Mouse (Mus musculus): Measurements from ENCODE around the gene Olfr370. TPM values are rescaled to one million over a fixed set of nuclear protein-coding genes. Genes with fewer than 3 reads are reported as not detected.
"Not testable (repeated sequence)": the region's sequence is repeated elsewhere in the genome, so short reads cannot be mapped to it uniquely, and the experiment has no call there.

Olfr370 gene
- total RNA-seq (2014; fragmentation: Nextera tagmentation), result not detected in 2 replicates
- total RNA-seq (2017), result 0.12 and 0.22 TPM in 2 replicates
- not detected in 2 replicates for polyA plus RNA-seq (2012)

- DNase-seq (ENCODE audit: low spot score) (no peak), ATAC-seq (ENCODE audit: extremely low read depth, insufficient number of reproducible peaks, low FRiP score, poor library complexity, severe bottlenecking) (no peak)
- no peak for TF ChIP-seq GATA1 (IDR thresholded peaks at IDR 0.05; ENCODE audit: borderline replicate concordance, low read length)
- no peak for TF ChIP-seq POLR2AphosphoS5 (IDR thresholded peaks at IDR 0.05; ENCODE audit: insufficient replicate concordance, low read depth, low read length)
- TF ChIP-seq GATA2 (IDR thresholded peaks at IDR 0.05; ENCODE audit: borderline replicate concordance, low read depth, low read length), result no peak
- Histone ChIP-seq H3K9me3 (replicated peaks) (no peaks in the 10 kb centered on the region), H3K36me3 (replicated peaks) (no peaks in the 10 kb centered on the region), H3K4me1 (ENCODE audit: insufficient read depth, low read depth, low read length) (no peaks in the 10 kb centered on the region), H3K4me3 (ENCODE audit: low read depth, low read length) (no peak within 1 kb of the TSS), H3K27me3 (ENCODE audit: insufficient read depth, low read length) (peaks cover under 1% of the 10 kb centered on the region)
Observed at GRCm38 (mm10) chr8:83535736-83536135, at the start of gene Olfr370. TSS of gene Olfr370 (plus strand) at chr8:83535780.

- ATAC-seq (ENCODE audit: extremely low read depth, insufficient number of reproducible peaks, low FRiP score, poor library complexity, severe bottlenecking) (no peak), DNase-seq (ENCODE audit: low spot score) (no peak)
- TF ChIP-seq GATA2 (IDR thresholded peaks at IDR 0.05; ENCODE audit: borderline replicate concordance, low read depth, low read length) (no peak), POLR2AphosphoS5 (IDR thresholded peaks at IDR 0.05; ENCODE audit: insufficient replicate concordance, low read depth, low read length) (no peak), CTCF (IDR thresholded peaks at IDR 0.05; ENCODE audit: low read depth, low read length) (no peak), GATA1 (IDR thresholded peaks at IDR 0.05; ENCODE audit: borderline replicate concordance, low read length) (no peak), TAL1 (conservative IDR thresholded peaks at IDR 0.05; ENCODE audit: low read depth, low read length) (no peak)
- Histone ChIP-seq H3K4me3 (ENCODE audit: low read depth, low read length) (no peak overlapping the region), H3K4me1 (ENCODE audit: insufficient read depth, low read depth, low read length) (no peaks in the 10 kb centered on the region), H3K27me3 (ENCODE audit: insufficient read depth, low read length) (no peaks in the 10 kb centered on the region), H3K9me3 (replicated peaks) (no peaks in the 10 kb centered on the region), H3K36me3 (replicated peaks) (no peaks in the 10 kb centered on the region)
Observed at GRCm38 (mm10) chr8:83511696-83512095, 23.9 kb upstream of the Olfr370 start.

- Histone ChIP-seq H3K9me3 (replicated peaks) (no peaks in the 10 kb centered on the region), H3K4me3 (ENCODE audit: low read depth, low read length) (no peak overlapping the region), H3K27me3 (ENCODE audit: insufficient read depth, low read length) (no peaks in the 10 kb centered on the region), H3K4me1 (ENCODE audit: insufficient read depth, low read depth, low read length) (no peaks in the 10 kb centered on the region), H3K36me3 (replicated peaks) (no peaks in the 10 kb centered on the region)
- DNase-seq (ENCODE audit: low spot score) (no peak), ATAC-seq (ENCODE audit: extremely low read depth, insufficient number of reproducible peaks, low FRiP score, poor library complexity, severe bottlenecking) (no peak)
- TF ChIP-seq TAL1 (conservative IDR thresholded peaks at IDR 0.05; ENCODE audit: low read depth, low read length) (no peak), GATA2 (IDR thresholded peaks at IDR 0.05; ENCODE audit: borderline replicate concordance, low read depth, low read length) (no peak), POLR2AphosphoS5 (IDR thresholded peaks at IDR 0.05; ENCODE audit: insufficient replicate concordance, low read depth, low read length) (no peak), CTCF (IDR thresholded peaks at IDR 0.05; ENCODE audit: low read depth, low read length) (no peak), GATA1 (IDR thresholded peaks at IDR 0.05; ENCODE audit: borderline replicate concordance, low read length) (no peak)
Observed at GRCm38 (mm10) chr8:83520432-83520831, 15.1 kb upstream of the Olfr370 start.

- H3K36me3 ChIP-seq (replicated peaks); H3K4me1 ChIP-seq (ENCODE audit: insufficient read depth, low read depth, low read length); H3K9me3 ChIP-seq (replicated peaks); H3K27me3 ChIP-seq (ENCODE audit: insufficient read depth, low read length); DNase-seq (ENCODE audit: low spot score); H3K4me3 ChIP-seq (ENCODE audit: low read depth, low read length); ATAC-seq (ENCODE audit: extremely low read depth, insufficient number of reproducible peaks, low FRiP score, poor library complexity, severe bottlenecking): not testable (repeated sequence)
Observed at GRCm38 (mm10) chr8:83520907-83521306, 14.7 kb upstream of the Olfr370 start.

GRCm38 (mm10) chr8:83521310-83521709 lies 14.3 kb upstream of the Olfr370 start:
- no peak overlapping the region for H3K4me3 ChIP-seq (ENCODE audit: low read depth, low read length)

GRCm38 (mm10) chr8:83534802-83535201 lies 778 bp upstream of the Olfr370 start:
- Histone ChIP-seq H3K4me1 (ENCODE audit: insufficient read depth, low read depth, low read length) (no peaks in the 10 kb centered on the region), H3K27me3 (ENCODE audit: insufficient read depth, low read length) (no peaks in the 10 kb centered on the region; the same call in 1 of the 2 replicates), H3K9me3 (replicated peaks) (no peaks in the 10 kb centered on the region), H3K4me3 (ENCODE audit: low read depth, low read length) (no peak overlapping the region), H3K36me3 (replicated peaks) (no peaks in the 10 kb centered on the region)
- ATAC-seq (ENCODE audit: extremely low read depth, insufficient number of reproducible peaks, low FRiP score, poor library complexity, severe bottlenecking) (no peak), DNase-seq (ENCODE audit: low spot score) (no peak)
- no peak for TF ChIP-seq CTCF (IDR thresholded peaks at IDR 0.05; ENCODE audit: low read depth, low read length)
- TF ChIP-seq GATA2 (IDR thresholded peaks at IDR 0.05; ENCODE audit: borderline replicate concordance, low read depth, low read length), result no peak
- no peak for TF ChIP-seq POLR2AphosphoS5 (IDR thresholded peaks at IDR 0.05; ENCODE audit: insufficient replicate concordance, low read depth, low read length)
- no peak for TF ChIP-seq TAL1 (conservative IDR thresholded peaks at IDR 0.05; ENCODE audit: low read depth, low read length)
- TF ChIP-seq GATA1 (IDR thresholded peaks at IDR 0.05; ENCODE audit: borderline replicate concordance, low read length), result no peak

More at GRCm38 (mm10) chr8:83521310-83521709, 14.3 kb upstream of the Olfr370 start:
- no peak for DNase-seq (ENCODE audit: low spot score)
- H3K36me3 ChIP-seq (replicated peaks), result no peaks in the 10 kb centered on the region
- H3K9me3 ChIP-seq (replicated peaks), result no peaks in the 10 kb centered on the region
- TF ChIP-seq TAL1 (conservative IDR thresholded peaks at IDR 0.05; ENCODE audit: low read depth, low read length), result no peak
- TF ChIP-seq GATA1 (IDR thresholded peaks at IDR 0.05; ENCODE audit: borderline replicate concordance, low read length), result no peak
- no peak for TF ChIP-seq CTCF (IDR thresholded peaks at IDR 0.05; ENCODE audit: low read depth, low read length)
- TF ChIP-seq GATA2 (IDR thresholded peaks at IDR 0.05; ENCODE audit: borderline replicate concordance, low read depth, low read length), result no peak
- TF ChIP-seq POLR2AphosphoS5 (IDR thresholded peaks at IDR 0.05; ENCODE audit: insufficient replicate concordance, low read depth, low read length), result no peak
- ATAC-seq (ENCODE audit: extremely low read depth, insufficient number of reproducible peaks, low FRiP score, poor library complexity, severe bottlenecking), result no peak
- no peaks in the 10 kb centered on the region for H3K27me3 ChIP-seq (ENCODE audit: insufficient read depth, low read length)
- H3K4me1 ChIP-seq (ENCODE audit: insufficient read depth, low read depth, low read length), result no peaks in the 10 kb centered on the region

- Histone ChIP-seq H3K9me3 (replicated peaks) (no peaks in the 10 kb centered on the region), H3K27me3 (ENCODE audit: insufficient read depth, low read length) (peaks cover 13% of the 10 kb centered on the region), H3K4me3 (ENCODE audit: low read depth, low read length) (no peak overlapping the region), H3K4me1 (ENCODE audit: insufficient read depth, low read depth, low read length) (peaks cover 19% of the 10 kb centered on the region), H3K36me3 (replicated peaks) (no peaks in the 10 kb centered on the region)
- DNase-seq (ENCODE audit: low spot score) (no peak), ATAC-seq (ENCODE audit: extremely low read depth, insufficient number of reproducible peaks, low FRiP score, poor library complexity, severe bottlenecking) (no peak)
- TF ChIP-seq POLR2AphosphoS5 (IDR thresholded peaks at IDR 0.05; ENCODE audit: insufficient replicate concordance, low read depth, low read length), result no peak
- TF ChIP-seq TAL1 (conservative IDR thresholded peaks at IDR 0.05; ENCODE audit: low read depth, low read length), result no peak
- TF ChIP-seq GATA1 (IDR thresholded peaks at IDR 0.05; ENCODE audit: borderline replicate concordance, low read length), result no peak
- TF ChIP-seq GATA2 (IDR thresholded peaks at IDR 0.05; ENCODE audit: borderline replicate concordance, low read depth, low read length), result no peak
- TF ChIP-seq CTCF (IDR thresholded peaks at IDR 0.05; ENCODE audit: low read depth, low read length), result no peak
Observed at GRCm38 (mm10) chr8:83562669-83563068, 27.1 kb downstream of the Olfr370 start.

Data from G1E (cell line).